Mouse (Mus musculus) right cerebral cortex, postnatal 14 days (tissue): ENCODE measurements around the gene Myl7.
A peak's percentile ranks its signal among the peaks of the same experiment; 100 is the strongest.
"Not testable (repeated sequence)": the region's sequence is repeated elsewhere in the genome, so short reads cannot be mapped to it uniquely, and the experiment has no call there.

Experiments used
- DNase-seq: peaks from one replicate; pipeline ENCODE4 v3.0.0; 2022

The Myl7 gene

GRCm38 (mm10) chr11:5902390-5902789 lies 3.8 kb upstream of the Myl7 start:
- no peak for DNase-seq

DNA sequence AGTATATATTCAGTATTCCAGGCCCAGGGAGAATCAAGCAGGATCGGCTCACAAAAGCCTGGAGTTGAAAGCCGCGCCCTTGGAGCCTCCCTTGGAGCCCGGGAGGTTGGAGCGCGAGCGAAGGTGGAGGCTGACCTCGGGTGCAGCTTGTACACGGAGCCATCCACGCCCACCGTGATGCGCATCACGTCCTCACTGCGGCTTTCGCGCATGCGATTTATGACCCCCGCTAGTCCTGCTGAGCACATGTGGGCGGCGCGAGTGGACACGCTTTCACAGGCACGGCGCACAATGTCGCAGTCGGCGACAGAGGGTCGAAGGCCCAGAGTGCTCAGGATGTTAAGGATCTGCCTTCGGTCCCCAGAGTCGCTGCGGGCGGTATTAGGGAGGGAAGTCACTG lies 3.4 kb upstream of the Myl7 start:
- DNase-seq: peak; percentile 60

DNA sequence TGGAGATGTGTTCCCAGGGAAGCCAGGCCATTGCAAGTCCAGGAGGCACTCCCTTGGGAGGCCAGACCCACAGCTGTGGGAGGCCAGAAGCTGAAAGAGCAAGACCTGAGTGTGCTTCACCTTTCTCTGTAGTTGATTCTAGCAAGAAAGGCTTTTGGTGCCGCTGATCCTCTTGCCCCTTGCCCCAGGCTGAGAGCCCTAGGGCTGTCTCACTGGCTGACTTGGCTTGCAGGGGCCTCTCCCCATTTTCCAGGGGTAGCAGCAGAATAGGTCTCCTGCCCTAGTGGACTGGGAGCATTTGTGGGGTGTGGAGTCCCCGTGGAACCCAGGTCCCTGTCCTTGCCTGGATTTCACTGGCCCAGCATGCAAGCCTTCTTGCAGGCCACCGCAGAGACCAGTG lies 2.7 kb upstream of the Myl7 start:
- no peak for DNase-seq

DNA sequence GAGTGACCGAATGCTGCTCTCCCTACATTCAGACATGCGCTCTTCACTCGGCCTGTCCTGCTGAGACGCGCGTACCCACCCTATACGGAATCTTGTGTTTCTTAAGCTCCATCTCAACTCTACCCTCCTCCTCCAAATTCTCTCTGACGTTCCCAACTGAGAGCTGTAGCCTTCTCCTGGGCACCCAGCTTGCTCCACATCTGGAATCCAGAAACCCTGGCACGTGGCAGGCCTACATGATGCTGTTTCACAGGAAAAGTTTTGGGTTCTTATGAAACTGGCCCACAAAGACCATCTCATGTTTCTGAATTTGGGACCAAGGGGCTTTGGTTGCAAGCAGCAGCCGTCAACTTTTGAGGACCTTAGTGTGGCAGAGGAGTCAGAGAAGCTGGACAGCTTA lies 704 bp upstream of the Myl7 start:
- DNase-seq: no peak

DNA sequence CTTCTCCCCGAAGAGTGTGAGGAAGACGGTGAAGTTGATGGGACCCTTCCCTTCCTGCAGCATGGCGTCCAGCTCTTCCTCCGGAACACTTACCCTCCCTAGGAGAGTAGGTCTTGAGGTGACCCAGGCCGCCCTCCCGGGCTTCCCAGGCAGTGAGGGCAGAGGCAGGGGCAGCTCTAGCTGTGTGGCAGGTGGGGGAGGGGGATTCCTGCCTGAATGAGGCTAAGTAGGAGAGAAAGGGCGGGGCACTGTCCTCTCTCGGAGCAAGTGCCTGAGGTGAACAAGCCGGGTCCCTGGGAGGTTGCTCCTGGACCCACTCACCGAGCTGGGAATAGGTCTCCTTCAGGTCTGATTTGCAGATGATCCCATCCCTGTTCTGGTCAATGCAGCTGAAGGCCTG lies 743 bp downstream of the Myl7 start:
- DNase-seq: no peak

DNA sequence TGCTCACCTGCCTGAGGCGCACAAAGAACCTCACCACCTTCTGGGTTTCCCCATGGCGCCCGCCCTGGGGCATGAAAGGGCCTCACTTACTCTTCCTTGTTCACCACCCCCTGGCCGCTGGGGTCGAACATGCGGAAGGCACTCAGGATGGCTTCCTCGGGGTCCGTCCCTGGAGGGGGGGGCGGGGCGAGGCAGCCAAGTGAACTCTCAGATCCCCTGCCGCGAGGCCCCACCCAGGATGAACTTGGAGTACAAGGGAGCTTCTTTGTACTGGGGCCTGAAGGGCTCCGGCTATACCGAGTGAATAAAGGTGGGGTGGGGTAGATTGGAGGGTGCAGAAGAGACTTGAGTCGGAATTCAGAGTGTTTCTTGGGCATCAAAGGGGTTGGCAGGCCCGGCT lies 1.4 kb downstream of the Myl7 start:
- DNase-seq: no peak

DNA sequence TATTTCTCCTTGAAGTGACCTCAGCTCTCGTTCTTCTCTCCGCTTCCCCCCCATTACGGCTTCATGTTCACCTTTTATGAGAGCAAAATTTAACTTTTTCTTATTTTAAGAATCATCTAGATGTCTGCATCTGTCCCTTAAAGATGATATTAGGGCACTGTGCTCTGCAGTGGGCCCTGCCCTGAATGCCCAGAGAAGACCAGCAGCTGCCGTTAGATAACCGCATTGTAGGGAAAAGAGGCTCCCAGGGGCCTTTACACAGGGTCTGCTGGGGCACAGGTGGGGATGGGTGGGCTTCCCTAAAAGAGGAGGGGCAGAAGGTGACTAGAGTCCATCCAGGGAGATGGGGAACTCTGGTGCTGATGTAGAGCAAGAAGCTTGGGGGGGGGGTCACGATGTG lies 4.8 kb downstream of the Myl7 start:
- no peak for DNase-seq

- DNase-seq: no peak
Measured at GRCm38 (mm10) chr11:5892810-5893368, 5.7 kb downstream of the Myl7 start.

GRCm38 (mm10) chr11:5892151-5892591 lies 6.4 kb downstream of the Myl7 start:
- no peak for DNase-seq

- not testable (repeated sequence) for DNase-seq
Measured at GRCm38 (mm10) chr11:5888563-5888962, 10.0 kb downstream of the Myl7 start.

DNA sequence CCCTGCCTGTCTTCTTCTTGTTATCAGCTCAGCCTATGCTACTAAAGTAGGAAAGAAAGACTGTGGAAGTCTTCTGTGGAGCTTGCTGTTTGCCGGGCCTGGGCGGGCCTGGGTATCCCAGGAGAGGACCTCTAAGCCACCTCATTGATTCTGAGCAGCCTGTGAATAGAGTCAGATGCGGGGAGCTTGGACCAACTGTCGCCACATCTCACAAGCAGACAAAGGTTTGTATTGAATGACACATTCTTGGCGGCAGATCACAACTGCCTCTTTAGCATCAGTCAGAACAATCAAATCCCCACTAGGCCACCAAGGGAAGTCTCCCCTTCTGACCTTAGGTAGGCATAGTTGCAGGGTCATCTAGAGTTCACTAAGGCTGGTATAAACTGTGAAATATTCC lies 11.3 kb downstream of the Myl7 start:
- DNase-seq: no peak

- DNase-seq: peak; percentile 69
Measured at GRCm38 (mm10) chr11:5886187-5886586, 12.4 kb downstream of the Myl7 start.

DNA sequence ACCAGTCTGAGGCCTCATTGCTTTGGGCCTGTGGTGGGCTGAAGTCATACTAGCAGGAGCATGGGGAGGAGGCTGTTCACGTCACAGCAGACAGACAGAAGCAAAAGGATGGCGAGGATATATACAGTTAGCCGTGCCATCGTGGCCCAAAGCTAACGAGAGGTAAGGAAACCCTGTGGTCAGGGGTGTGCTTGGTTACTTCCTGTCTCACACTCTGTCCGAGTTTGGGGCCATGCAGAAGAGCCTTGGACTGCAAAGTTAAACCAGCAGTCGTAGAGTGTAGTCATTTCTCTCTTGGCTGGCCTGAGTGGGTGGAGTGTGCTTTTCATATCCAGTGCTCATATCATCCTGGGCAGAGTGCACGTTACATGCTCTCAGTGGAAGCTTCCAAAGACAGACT lies 16.1 kb downstream of the Myl7 start:
- DNase-seq: no peak

DNA sequence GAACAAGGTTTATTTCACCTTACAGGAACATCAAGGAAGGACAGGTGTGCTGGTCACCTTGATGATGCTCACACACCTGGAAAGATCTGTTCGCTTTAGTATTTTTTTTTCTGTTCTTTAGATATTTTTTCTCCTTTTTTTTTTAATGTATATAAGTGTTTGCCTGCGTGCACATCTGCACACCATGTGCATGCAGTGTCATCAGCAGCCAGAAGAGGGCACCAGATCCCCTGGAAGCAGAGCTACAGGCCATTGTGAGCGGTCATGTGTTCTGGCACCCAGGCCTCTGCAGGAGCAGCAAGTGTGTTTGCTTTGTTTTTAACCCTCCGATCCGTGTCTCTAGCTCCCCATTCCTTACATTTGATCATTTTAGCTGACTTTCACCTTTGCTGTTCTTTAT lies 18.7 kb downstream of the Myl7 start:
- peak; percentile 74 for DNase-seq

DNA sequence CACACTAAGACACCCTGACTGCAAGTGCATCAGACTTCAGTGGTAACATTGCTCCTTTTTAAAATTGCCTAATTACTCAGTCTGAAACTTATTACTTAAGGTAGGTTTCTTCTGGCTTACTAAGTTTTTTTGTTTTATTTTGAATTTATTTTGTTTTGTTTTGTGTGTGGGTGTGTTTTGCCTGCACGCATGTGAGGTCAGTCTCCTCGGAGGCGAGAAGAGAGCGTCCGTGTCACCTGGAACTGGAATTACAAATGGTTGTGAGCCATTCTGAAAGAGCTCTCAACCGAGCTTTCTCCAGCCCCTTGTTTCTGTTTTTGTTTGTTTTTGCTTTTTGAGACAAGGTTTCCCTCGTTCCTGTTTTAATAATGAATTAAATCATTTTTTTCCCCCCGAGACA lies 19.9 kb downstream of the Myl7 start:
- no peak for DNase-seq

DNA sequence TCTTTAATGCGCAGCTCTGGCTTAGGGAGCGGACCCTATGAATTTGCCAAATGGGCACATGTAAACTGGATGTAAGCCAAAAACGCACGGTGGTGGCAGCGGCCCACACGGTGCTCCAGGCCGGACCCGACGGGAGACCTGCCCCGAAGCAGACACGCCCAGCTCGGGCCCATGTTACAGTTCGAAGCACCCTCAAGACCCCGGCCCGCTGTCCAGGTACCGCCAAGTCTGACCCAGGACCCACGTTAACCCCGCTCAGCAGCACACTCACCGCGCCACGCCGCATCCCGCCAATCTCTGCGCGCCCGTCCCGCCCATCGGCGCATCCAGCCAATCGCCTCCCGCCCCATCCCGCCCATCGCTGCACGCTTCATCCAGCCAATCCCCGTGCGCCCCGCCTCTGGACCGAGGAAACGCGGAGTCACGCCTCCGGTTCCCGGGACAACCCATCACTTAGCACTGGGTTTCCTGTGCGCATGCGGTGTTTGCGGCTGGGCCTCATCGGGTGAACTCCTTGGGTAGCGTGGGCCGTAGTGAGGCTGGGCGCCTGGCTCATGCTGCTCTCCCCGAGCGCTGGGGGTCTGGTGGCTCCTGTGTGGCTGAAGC lies 20.6 kb downstream of the Myl7 start, which contains the start of gene Pold2:
Pold2 (minus strand) TSS at position 372 of the 606 bp plus-strand sequence.
- DNase-seq: peak; percentile 98

GRCm38 (mm10) chr11:5877421-5877820 lies 21.2 kb downstream of the Myl7 start:
- DNase-seq: no peak

- no peak for DNase-seq
Measured at GRCm38 (mm10) chr11:5873192-5873591, 25.4 kb downstream of the Myl7 start.

DNA sequence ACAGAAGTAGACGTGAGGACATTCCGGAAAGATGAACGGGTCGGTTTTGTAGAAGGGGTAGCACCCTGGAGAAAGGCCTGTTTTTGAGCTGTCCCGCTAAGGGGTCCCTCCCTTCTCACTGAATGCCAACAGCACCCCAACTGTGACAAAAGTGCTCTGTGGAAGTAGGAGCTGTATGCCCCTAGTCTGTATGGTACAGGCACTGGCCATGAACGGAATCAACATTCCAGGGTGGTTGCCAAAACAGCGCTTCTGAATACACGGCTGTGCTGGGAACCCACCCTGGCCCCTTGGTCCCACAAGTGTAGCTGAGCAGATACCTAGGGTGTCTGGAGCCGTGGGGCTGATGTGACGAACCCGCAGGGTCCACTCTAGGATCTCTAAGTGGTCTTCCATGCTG lies 25.9 kb downstream of the Myl7 start:
- DNase-seq: no peak

DNA sequence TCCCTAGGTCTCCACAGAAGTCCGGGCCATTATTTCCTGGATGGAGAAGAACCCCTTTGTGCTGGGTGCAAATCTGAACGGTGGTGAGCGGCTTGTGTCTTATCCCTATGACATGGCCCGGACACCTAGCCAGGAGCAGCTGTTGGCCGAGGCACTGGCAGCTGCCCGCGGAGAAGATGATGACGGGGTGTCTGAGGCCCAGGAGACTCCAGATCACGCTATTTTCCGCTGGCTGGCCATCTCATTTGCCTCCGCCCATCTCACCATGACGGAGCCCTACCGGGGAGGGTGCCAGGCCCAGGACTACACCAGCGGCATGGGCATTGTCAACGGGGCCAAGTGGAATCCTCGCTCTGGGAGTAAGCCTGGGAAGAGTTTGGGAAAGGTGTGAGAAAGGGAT lies 28.5 kb downstream of the Myl7 start:
- no peak for DNase-seq

DNA sequence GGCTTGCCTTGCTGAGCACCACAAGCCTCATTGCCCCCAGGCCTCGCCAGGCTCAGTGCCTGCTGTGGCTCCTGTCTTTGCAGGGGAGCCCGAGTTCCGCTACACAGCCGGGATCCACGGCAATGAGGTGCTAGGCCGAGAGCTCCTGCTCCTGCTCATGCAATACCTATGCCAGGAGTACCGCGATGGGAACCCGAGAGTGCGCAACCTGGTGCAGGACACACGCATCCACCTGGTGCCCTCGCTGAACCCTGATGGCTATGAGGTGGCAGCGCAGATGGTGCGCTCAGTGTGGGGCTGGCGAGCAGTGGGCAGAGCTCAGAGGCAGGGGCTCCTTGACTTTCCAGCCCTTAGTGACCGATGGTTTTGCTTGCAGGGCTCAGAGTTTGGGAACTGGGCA lies 29.3 kb downstream of the Myl7 start:
- peak; percentile 2 for DNase-seq

- DNase-seq: no peak
Measured at GRCm38 (mm10) chr11:5868324-5868723, 30.3 kb downstream of the Myl7 start.

GRCm38 (mm10) chr11:5867196-5867595 lies 31.4 kb downstream of the Myl7 start:
- DNase-seq: no peak

DNA sequence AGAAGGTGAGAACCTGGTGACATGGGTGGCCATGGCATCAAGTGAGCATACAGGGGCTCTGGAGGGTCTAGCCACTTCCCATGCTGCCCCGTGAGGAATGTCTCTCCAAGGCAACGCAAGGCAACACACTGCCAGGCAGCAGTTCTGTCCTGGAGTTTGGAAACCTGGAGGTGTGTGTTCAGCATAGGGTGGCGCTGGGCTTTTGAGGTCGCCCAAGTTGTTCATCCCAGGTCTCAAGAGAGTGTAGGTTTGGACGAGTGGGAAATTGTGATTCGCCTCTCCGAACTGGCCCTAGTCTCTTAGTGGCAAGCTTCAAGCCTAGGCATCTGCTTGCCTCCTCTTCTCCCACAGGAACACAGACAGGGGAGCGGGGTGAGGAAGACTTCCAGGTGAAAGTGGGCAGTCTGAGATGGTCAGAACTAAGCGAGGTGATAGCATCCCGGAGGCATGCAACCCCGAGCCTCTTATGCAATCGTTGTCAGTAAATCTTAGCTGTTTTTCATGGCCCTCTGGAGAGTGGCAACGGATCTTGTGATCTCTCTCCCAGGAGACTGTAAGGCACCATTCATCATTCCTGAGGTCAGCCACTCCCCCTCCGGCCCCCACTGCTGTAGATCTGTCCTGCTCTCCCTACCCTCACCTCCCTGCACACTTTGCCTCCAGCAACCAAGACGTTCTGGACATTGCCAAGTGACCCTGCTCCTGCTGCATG lies 36.0 kb downstream of the Myl7 start:
- DNase-seq: no peak
